Mouse (Mus musculus) forelimb bud, embryonic 11.5 days (tissue): ENCODE results near the gene Elp4.

Source experiments
- DNase-seq: peaks from one replicate; pipeline ENCODE4 v3.0.0-alpha.2; 2012; ENCODE audit warnings: low read depth, low spot score

Gene Elp4

DNA sequence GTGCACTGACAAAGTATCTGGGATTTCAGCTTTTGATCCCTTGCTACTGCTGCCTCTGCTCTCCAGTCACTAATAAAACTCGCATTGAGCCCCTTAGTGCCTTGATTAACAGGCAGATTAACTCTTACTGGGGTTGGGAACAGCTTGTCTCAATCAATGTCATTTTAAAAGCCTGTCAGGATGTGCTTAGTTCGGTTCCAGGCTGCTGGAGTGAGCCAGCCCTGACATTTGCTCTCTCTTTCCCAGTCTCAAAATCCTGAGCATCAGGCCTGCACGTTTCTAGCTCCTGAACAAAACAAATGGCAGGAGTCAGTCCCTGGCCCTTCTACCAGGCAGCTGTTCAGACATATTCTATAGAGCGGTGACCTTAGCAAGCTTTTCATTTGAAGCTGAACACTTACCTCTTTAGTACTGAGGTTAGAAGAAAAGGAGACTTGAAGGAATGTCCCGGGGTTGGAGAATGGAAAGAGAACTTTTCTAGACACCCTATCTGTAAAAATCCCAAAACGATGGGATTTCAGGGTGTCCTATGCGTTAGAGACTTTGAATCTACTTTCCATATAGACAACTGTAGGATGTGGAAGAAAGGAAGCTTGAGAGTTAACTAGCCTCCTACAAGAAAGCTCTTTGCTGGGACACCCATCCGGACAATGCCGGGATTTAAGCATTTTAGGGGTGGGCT is 233.1 kb downstream of the Elp4 start:
- no peak for DNase-seq

DNA sequence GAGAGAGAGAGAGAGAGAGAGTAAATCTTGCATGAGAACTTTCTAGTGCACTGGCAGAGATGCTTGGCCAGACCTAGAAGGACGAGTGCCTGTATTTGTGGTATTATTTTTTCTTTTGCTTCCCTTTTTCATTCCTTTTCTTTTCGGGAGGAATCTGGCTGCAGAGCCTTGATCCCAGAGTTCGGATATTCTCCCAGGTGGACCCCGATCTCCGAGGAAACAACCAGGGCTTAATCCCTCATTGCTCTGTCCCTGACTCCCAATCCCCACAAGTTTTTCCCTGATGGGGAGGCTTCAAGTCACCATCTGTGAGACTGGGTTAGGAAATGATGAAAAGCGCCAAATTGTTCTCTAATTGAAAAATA is 233.7 kb downstream of the Elp4 start:
- no peak for DNase-seq

DNA sequence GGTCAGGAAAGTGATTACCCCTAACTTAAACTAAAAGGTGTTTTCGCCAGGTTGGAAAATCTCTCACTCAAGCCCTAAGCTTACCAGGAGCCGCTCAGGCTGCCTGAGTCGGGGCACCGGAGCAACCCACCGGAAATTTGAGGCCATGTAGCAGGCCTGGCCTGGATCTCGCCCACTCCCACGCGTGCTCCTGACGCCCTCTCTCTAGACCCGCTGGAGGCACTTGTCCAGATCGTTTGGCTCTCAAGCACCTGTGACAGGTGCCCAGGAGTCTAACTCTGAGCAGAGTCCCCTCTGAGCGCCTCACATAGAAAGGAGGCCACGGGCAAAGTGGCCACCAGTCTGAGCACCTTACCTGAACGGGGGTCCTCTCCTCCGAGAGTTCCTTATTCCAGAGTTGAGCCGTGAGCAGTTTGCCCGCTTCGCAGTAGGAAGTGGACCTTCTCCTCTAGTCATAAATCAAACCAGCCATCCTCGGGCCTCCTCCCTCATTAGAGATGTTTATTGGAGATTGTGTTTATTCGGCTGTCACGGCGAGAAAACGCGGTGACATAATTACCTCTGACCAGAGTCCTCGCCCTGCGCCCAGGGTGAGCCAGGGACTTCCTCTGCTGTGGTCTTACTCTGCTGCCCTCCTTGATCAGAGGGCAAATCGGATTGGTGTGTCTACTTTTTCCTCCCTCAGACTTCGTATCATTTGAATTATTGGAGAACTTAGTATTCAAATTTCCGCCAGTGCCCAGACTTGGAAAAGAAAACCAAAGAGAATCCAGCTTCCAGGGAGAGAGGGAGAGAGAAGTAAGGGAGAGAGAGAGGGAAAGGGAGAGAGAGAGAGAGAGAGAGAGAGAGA is 234.3 kb downstream of the Elp4 start:
- DNase-seq, result no peak

DNA sequence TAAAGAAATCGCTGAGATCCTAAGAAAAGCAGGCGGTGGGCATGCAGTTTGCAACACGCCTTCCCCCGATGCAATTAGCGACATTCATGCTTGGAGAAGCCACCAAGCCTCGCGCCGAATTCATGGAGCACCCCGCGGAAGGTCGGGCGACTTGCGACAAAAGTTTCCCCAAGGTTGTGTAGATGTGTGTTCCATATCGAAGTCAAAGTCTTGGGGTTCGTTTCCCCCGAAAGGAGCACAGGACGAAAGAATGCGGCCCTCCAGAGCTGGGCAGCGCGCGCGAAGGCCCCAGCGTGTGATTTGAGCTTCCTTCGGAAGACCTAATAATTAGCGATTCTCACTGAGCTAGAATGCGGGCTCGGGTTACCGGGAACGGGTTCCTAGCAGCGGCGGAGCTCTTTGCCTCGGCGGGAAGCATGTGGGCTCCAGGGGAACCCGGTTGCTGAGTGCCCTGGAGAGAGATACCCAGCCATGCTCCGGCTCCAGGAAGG is 234.9 kb downstream of the Elp4 start:
- no peak for DNase-seq

DNA sequence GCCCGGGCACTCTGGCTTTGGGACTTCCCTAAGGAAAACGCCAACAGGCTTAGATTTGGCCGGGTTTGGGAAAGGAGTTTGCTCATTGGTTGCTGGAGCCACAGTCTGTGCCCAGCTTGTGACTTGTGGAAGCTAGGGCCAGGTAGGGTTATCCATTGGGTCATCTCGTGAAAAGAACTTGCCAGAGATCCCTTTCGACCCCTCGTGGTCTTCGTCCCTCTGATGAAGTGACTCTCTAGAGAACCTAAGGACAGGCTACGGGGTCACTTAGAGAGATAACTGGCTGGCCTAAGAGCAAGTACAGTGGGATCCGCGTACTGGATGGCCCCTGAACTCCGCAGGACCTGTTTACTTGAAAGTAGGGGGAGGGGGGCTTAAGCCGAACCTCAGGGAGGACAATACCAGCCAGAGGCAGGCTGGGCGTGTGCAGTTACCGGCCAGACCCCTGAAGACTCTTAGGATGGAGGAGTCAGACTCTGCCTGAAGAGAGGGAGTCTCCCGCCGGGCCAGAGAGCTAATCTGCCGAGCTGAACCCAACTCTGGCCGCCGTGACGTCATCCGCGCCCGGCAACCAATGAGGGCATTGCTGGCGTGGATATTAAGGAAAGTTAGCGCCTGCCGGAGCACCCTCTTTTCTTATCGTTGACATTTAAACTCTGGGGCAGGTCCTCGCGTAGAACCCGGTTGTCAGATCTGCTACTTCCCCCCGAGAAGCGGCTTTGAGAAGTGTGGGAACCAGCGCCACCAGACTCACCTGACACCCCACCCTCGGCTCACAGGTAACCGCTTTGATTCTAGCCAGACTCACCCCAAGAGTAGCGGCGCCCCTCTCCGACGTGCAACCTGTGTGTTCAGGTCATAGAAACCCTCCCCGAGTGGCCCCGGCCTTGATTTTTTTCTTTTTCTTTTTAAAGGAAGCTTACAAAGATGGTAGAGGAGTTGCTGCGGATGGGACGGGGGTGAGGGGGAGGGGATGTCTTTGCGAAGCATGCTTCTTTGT is 235.8 kb downstream of the Elp4 start, which contains the start of gene Pax6:
Pax6 (plus strand) TSS at position 630 of the 1,000 bp plus-strand sequence.
- no peak for DNase-seq

DNA sequence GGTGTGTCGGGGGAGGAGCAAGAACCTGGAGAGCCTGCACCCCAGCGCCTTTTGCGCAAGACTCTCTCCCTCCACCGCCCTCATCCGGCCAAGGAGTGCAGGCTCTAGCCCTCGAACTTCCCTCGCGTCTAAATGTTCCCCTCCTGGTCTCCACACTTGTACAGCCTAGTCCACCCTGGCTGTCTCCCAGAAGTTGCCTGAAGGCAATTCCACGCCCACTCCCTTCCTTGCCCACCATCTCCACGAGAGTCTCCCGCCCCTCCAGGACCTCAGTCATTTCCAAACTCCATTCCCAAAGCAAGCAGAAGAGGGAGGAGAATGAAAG is 236.8 kb downstream of the Elp4 start:
- DNase-seq, result no peak

DNA sequence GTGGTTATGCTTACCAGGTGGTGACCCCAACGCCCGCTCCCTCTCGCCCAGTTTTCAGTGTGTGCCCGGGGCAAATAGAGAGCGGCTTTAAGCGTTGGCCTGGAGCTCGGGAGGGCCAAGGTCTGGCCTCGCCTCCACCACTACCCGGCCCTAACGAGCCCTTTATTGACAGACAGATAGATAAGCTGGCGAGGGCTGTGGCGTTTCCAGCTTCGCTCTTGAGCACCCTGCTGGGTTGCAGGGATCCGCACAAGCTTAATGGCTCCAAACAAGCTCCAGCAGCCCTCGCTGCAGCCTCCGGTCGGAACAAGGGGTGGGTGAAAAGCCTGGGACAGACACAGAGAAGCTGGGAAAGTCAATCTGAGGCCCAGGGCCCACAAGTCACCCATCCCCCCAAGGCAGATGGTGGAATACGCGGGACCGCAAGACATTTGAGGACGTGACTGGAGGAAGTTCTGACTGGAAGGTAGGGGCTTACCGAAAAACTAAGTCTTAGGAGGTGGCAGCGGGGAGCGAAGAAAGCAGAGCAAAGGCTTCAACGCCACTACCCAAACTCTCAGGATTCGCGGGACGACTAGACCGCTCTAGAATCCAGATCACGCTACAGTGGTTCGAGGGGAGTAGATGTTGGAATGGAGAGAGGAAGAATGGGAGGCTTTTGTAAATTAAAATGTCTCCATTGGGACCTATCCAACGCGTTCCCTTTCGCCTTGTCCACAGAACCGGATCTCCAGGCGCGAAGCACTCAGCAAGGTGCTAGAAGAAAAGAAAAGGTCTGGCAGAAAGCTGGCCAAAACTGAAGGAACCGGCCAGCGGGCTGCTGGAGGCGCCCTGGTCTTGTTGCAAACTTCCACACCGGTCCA is 237.4 kb downstream of the Elp4 start:
- no peak for DNase-seq

DNA sequence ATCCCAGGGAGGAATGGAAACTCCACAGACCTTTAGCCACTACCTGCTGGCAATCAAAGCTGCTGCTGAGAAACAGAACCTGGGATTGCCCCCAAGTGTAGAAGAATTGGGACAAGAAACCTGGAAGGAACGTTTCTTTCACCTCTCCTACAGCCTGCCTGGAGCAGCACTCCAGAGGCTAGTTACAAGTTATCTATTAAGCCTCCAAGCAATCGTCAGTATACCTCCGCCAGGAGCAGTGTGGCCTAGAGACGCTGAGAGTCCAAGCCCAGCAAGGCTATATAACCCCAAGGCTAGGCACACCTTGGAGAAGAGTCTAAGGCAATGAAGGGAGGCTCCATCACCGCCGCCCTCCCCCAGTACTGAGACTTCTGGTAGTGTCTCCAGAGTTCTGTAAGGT is 238.0 kb downstream of the Elp4 start:
- no peak for DNase-seq

DNA sequence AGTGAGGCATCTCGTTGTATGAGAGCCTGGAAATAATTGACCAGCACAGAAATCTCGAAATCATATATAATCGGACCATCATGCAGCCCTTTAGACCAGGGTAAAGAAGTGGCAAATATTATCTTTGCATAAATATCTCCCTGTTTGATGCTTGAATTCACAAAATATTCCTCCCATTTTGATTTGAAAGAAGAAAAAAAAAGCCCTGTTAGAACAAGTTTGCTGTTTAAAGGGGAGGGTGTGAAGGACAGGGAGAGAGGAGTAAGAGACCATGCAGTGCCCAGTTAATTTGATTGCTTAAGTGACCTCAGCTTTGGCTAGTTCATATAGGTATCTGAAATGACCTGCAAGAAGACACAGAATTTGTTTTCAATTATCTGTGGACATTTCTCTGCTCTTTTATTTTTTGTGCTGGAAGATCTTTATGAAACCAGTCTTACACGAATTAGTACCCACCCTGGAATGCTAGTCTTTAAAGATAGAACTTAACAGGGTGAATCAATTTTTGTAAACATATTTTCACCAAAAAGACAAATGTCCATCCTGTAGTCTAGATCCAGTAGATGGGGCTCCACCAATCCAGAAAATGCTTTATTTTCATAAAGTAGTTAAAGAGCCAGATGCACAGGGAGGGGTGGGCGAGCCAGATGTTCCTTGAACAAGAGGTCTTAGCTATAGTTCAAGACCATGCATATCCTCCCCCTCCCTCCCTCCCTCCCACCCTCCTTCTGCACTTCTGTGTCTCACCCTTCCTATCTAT is 238.7 kb downstream of the Elp4 start:
- DNase-seq, result no peak

DNA sequence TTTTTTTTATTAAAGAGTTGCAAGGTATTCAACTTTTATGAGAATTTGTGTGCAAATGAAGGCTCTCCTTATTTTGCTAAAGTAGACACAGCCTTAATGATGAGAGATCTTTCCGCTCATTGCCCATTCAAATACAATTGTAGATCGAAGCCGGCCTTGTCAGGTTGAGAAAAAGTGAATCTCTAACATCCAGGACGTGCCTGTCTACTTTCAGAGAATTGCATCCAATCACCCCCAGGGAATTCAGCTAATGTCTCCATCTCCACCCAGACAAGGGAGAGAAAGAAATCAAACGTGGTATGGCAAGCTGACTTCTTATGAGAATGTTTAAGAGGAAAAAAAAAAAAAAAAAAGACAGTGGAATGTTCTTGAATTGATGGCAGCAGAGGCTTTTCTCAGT is 239.4 kb downstream of the Elp4 start:
- DNase-seq, result peak; percentile 1

DNA sequence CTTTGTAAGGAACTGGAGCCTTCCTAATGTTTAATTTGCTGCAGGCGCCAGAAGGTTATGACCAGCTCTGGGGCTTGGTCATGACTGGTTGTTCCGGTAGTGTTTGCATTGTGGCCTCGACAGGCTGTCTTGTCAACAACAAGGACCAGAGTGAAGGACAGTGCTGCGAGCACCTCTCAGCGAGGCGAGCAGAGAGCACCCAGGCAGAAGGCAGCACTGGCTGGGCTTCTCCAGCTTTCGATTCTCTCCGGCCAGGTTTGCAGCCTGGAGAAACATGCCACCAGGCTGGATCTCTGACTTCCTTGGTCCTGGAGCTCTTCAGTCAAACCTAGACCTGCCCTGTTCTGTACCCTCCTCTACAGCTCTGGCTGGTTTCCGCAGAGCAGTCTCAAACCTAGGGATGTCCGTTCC is 241.3 kb downstream of the Elp4 start:
- peak; percentile 3 for DNase-seq

DNA sequence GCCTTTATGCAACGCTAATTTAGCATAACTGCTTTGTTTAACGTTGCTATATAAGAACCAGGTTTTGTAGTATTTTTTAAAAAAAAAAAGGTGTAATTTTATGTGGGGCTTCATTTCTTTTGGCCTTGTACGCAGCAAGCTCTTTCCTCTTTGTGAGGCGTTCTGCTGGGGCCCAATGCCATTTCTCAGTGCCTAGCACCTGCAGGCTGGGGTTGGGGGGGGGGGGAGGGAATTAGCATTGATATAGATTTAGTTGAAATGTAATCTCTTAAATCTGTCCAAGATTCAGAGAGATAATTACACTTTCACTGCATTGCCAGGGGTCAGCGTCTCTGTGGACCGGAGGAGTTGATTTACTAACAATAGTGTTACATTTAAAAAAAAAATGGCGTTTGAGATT is 241.8 kb downstream of the Elp4 start:
- DNase-seq, result no peak

DNA sequence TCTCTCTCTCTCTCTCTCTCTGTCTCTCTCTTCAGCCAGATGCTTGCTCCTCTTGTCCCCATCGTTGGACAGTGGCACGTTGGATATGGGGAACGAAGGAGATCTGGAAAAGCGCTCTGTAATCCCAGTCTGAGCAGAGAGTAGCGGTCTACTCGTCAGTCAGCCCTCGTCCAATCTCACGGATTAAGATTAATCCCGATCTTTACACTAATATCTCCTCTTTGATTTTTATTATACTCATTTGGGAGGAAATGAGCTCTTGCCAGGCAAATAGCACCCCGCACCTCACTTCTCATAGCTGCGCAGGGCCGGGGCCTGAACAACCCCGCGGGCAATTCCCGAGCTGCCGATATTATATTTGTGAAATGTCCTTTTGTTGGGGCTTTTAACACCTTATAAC is 242.2 kb downstream of the Elp4 start:
- DNase-seq, result no peak

DNA sequence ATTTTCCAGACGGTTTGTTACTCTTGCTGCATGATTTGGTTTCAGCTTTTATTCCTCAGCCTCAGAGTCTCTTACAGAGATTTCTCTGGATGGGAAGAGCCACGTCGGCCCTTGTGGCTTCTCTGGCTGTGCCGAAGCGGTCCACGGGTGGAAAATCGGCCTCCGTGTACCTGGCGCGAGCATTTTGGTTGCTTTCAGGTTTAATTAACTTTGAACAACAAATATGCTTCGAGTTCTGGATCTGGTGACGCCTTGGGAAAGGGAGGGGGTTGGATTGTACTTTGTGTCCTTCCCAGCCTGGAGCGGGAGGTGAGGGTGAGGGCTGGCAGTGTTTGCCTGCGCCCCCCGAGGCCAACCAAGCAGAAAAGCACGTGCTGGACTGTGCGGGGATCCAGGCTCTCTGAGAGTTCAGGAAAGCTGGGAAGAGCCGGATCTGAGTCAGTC is 242.7 kb downstream of the Elp4 start:
- DNase-seq, result peak; percentile 10

DNA sequence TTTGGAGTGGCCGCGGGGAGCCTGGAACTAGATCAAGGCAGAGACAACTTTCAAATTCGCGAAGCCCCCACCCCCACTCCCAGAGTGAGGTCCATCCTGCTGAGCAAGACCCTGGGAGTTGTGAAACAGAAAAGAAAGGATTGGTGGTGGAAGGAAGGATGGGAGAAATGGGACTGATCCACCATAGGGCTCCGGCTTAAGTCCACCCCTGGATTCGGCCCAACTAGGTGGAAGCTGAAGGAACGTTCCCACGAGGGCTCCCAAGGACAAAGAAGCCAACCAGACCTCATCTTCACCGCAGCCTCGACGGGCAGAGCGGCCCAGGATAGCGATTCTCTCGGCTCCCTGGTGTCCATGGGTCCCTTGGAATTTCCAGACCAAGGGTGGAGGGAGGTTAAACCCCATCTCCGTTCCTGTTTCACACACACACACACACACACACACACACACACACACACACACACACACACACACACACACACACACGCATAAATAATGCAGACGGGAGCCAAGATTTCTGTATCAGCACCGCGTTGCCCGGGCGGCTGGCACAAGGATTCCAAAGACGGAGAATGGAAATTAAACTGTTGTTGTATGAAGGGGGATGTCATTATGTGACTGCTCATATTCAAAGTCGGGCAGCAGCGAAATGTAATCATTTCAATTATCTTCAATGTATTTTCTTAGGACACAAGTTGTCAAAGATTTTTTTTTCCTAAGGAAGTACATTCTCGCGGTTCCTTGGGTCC is 243.3 kb downstream of the Elp4 start:
- DNase-seq, result peak; percentile 14

DNA sequence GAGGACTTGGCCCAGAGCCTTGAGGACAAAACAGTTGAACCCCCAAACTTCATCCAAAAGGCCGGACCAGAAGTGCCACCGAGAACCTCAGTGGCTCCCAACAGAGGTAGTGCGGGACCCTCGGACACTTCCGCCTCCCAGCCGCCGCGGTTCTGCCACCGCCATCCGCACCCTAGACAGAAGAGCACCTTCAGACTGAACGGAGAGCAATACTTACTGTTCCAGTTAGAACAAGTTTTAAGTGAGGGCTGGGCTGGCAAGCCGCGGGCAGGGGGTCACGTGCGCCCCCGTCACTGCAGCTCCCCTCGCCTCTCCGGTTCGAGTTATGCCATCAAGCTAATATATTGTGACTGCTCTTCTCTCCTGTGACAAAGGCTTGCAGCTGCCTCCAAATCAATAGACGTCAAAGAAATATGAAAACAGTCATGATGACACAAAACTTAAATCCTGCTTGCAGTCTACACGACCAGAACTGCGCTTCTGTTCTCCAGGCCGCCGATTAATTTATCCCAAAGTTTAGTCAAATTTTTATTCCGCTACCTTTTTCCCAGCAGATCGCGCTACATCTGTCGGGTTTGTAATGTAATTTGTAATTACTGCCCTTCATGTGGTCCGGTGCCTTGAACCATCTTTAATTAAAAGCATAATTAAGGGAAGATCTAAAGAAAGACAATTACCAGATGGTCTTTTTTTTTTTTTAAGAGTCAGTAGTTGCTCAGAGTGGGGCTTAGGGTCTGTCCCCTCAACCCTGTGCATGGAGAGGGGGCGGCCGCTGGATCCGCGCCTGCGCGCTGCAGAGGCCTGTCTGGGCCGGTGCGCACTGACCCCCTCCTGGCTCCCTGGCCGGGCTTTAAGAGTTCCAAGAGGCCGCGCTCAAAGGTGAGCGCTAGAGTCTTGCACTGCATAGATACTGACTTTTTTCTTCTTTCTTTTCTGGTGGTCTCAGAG is 244.2 kb downstream of the Elp4 start:
- peak; percentile 23 for DNase-seq

DNA sequence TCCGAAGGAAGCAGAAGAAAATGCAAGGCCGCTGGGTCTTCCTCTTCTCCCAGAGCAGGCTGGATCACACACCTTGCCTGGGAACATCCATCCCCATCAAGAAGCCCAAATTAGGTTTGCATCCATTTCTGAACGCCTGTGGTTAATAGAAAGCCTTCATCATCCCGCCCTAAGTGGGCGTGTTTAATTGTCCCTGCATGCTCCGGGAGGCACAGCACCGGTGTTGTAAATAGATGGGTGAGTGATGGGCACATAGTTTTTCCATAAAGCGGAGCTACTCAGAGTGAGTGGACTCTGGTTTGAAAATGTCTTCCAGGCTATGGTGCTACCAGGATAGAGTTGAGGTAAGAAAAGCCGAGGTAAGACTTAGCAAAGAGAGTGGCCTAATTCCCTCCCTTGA is 245.0 kb downstream of the Elp4 start:
- DNase-seq, result no peak

DNA sequence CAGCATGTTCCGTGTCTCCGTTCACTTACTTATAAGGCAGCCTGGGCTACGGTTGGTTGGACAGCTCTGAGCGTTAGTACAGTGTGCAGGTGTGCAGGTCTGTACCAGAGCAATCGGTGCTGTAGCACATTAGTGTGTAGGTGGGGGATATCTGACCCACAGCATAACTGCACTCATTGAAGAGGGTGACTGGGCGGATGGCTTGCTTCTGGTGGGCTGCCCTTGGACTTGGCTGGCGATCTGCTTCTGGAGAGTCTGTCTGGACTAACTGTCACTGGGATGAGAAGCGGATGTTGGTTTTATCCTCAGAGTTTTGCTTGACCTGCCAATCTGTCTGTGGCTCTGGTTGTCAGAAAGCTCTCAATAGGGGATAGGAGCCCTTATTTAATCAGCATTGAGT is 247.9 kb downstream of the Elp4 start:
- no peak for DNase-seq
